Mouse (Mus musculus): ENCODE results near the gene Tubb4b.

Tubb4b gene

GRCm38 (mm10) chr2:25194006-25194405 is 30.5 kb downstream of the Tubb4b start:
- DNase-seq (ENCODE audit: low spot score in 2 of 2), result no peak

GRCm38 (mm10) chr2:25193330-25193770 is 31.2 kb downstream of the Tubb4b start:
- peak; percentile 74 to 77 for DNase-seq (ENCODE audit: low spot score in 2 of 2)

GRCm38 (mm10) chr2:25187841-25188240 is 36.7 kb downstream of the Tubb4b start:
- no peak for DNase-seq (ENCODE audit: low spot score in 2 of 2)

- no peak for DNase-seq (ENCODE audit: low spot score in 2 of 2)
Observed at GRCm38 (mm10) chr2:25186575-25186930, 37.9 kb downstream of the Tubb4b start.

GRCm38 (mm10) chr2:25185625-25186574 is 38.6 kb downstream of the Tubb4b start:
- DNase-seq (ENCODE audit: low spot score in 2 of 2), result peak in 1 of 2 experiments; percentile 52

GRCm38 (mm10) chr2:25184496-25184895 is 40.0 kb downstream of the Tubb4b start:
- no peak for DNase-seq (ENCODE audit: low spot score in 2 of 2)

- DNase-seq (ENCODE audit: low spot score in 2 of 2), result no peak
Observed at GRCm38 (mm10) chr2:25183336-25183735, 41.2 kb downstream of the Tubb4b start.

- peak in 1 of 2 experiments; percentile 35 for DNase-seq (ENCODE audit: low spot score in 2 of 2)
Observed at GRCm38 (mm10) chr2:25182664-25183063, 41.8 kb downstream of the Tubb4b start.

GRCm38 (mm10) chr2:25181891-25182397 is 42.6 kb downstream of the Tubb4b start:
- DNase-seq (ENCODE audit: low spot score in 2 of 2), result no peak

GRCm38 (mm10) chr2:25180973-25181890 is 43.3 kb downstream of the Tubb4b start:
- peak in 1 of 2 experiments; percentile 30 for DNase-seq (ENCODE audit: low spot score in 2 of 2)

- DNase-seq (ENCODE audit: low spot score in 2 of 2), result peak; percentile 93
Observed at GRCm38 (mm10) chr2:25180478-25180903, 44.0 kb downstream of the Tubb4b start, which contains the start of gene Nrarp. Nrarp (plus strand) TSS chr2:25180758.

GRCm38 (mm10) chr2:25179566-25180217 is 44.8 kb downstream of the Tubb4b start:
- no peak for DNase-seq (ENCODE audit: low spot score in 2 of 2)

- DNase-seq (ENCODE audit: low spot score in 2 of 2), result peak in 1 of 2 experiments; percentile 46
Observed at GRCm38 (mm10) chr2:25178285-25178972, 46.1 kb downstream of the Tubb4b start.

GRCm38 (mm10) chr2:25177685-25178084 is 46.8 kb downstream of the Tubb4b start:
- DNase-seq (ENCODE audit: low spot score in 2 of 2), result peak in 1 of 2 experiments; percentile 34

GRCm38 (mm10) chr2:25177076-25177475 is 47.4 kb downstream of the Tubb4b start:
- no peak for DNase-seq (ENCODE audit: low spot score in 2 of 2)

GRCm38 (mm10) chr2:25176573-25176972 is 47.9 kb downstream of the Tubb4b start:
- no peak for DNase-seq (ENCODE audit: low spot score in 2 of 2)

GRCm38 (mm10) chr2:25175690-25176078 is 48.8 kb downstream of the Tubb4b start:
- DNase-seq (ENCODE audit: low spot score in 2 of 2), result no peak

- no peak for DNase-seq (ENCODE audit: low spot score in 2 of 2)
Observed at GRCm38 (mm10) chr2:25174866-25175689, 49.4 kb downstream of the Tubb4b start.

GRCm38 (mm10) chr2:25173821-25174220 is 50.7 kb downstream of the Tubb4b start:
- no peak for DNase-seq (ENCODE audit: low spot score in 2 of 2)

- DNase-seq (ENCODE audit: low spot score in 2 of 2), result no peak
Observed at GRCm38 (mm10) chr2:25172629-25173028, 51.9 kb downstream of the Tubb4b start.
